Mouse (Mus musculus) regulatory T cell (primary cell): ENCODE data around the gene Naga.

Experiments used
- in situ Hi-C: fragments of 300-600 bp; cut with MboI, MseI; formaldehyde crosslinking; loops from one replicate; pipeline ENCODE4 v1.15.1; 2025; ENCODE audit warnings: high pct_unique_total_duplicates

Gene Naga

GRCm38 (mm10) chr15:82358431-82359260, 19.9 kb upstream of the Naga start:
- in situ Hi-C loops = loop anchor here (25.0 kb wide), 1 partner anchor 1154 kb away; the partner anchor contains the start of gene Ttll1

- in situ Hi-C loops = loop anchor here (25.0 kb wide), 1 partner anchor 1158 kb away; the partner anchor contains the start of gene Ttll1
Measured at GRCm38 (mm10) chr15:82354126-82354945, 15.6 kb upstream of the Naga start, which contains the start of gene Ndufa6. Gene Ndufa6, minus strand, starts transcription at chr15:82354322.

GRCm38 (mm10) chr15:82353745-82354113, 15.0 kb upstream of the Naga start:
- in situ Hi-C loops = loop anchor here (25.0 kb wide), 1 partner anchor 1159 kb away; the partner anchor contains the start of gene Ttll1

GRCm38 (mm10) chr15:82353078-82353744, 14.5 kb upstream of the Naga start:
- in situ Hi-C loops = loop anchor here (25.0 kb wide), 1 partner anchor 1159 kb away; the partner anchor contains the start of gene Ttll1

- in situ Hi-C loops = loop anchor here (25.0 kb wide), 1 partner anchor 1161 kb away; the partner anchor contains the start of gene Ttll1
Measured at GRCm38 (mm10) chr15:82351480-82351879, 12.8 kb upstream of the Naga start.

- in situ Hi-C loops = loop anchor here (25.0 kb wide), 1 partner anchor 1162 kb away; the partner anchor contains the start of gene Ttll1
Measured at GRCm38 (mm10) chr15:82350349-82350748, 11.6 kb upstream of the Naga start.

- in situ Hi-C loops = no loop called here
Measured at GRCm38 (mm10) chr15:82348999-82349341, 10.2 kb upstream of the Naga start.

GRCm38 (mm10) chr15:82348258-82348998, 9.7 kb upstream of the Naga start:
- in situ Hi-C loops = no loop called here

- in situ Hi-C loops = no loop called here
Measured at GRCm38 (mm10) chr15:82347852-82348251, 9.1 kb upstream of the Naga start.

GRCm38 (mm10) chr15:82347303-82347676, 8.6 kb upstream of the Naga start:
- in situ Hi-C loops = no loop called here

- in situ Hi-C loops = no loop called here
Measured at GRCm38 (mm10) chr15:82346580-82347302, 8.0 kb upstream of the Naga start.

- in situ Hi-C loops = no loop called here
Measured at GRCm38 (mm10) chr15:82345820-82346470, 7.2 kb upstream of the Naga start.

- in situ Hi-C loops = no loop called here
Measured at GRCm38 (mm10) chr15:82344971-82345370, 6.2 kb upstream of the Naga start.

GRCm38 (mm10) chr15:82343368-82344287, 4.9 kb upstream of the Naga start:
- in situ Hi-C loops = no loop called here

GRCm38 (mm10) chr15:82342543-82342935, 3.8 kb upstream of the Naga start:
- in situ Hi-C loops = no loop called here

- in situ Hi-C loops = no loop called here
Measured at GRCm38 (mm10) chr15:82341675-82342542, 3.2 kb upstream of the Naga start.

- in situ Hi-C loops = no loop called here
Measured at GRCm38 (mm10) chr15:82341036-82341501, 2.3 kb upstream of the Naga start.
